In genomic region chr6:17142577-17143359, GRCm38 (mm10) we compare ENCODE assay signal across 9 mouse cellular contexts.
DNase-seq lines count a peak whose midpoint lies in the region; ATAC-seq and TF ChIP-seq lines count a peak whose summit lies in the region.
"Had no signal": no experiment of that assay in that cellular context is flagged by ENCODE, and none has a peak within 500 bp of the region (broad histone marks: within the 10 kb centered on the region; RNA-seq: fewer than 3 reads in every experiment).

No protein-coding gene starts in this region.

- H3K36me3 ChIP-seq in forebrain, embryonic 15.5 days, result no peaks in the 10 kb centered on the region
- H3K36me3 ChIP-seq in forebrain, embryonic 10.5 days (replicated peaks), result no peaks in the 10 kb centered on the region
- H3K36me3 ChIP-seq in CH12.LX (replicated peaks in 1 of 2; ENCODE audit: control insufficient read depth in 1 of 2, insufficient read depth in 1 of 2, low read length in 1 of 2), result no peaks in the 10 kb centered on the region
- no peaks in the 10 kb centered on the region for H3K36me3 ChIP-seq in midbrain, embryonic 12.5 days

- H3K27ac ChIP-seq in forebrain, embryonic 15.5 days (replicated peaks), result peak overlapping the region; percentile 3
- no peak overlapping the region for H3K27ac ChIP-seq in forebrain, embryonic 10.5 days
- H3K27ac ChIP-seq in CH12.LX (ENCODE audit: insufficient read depth, low read depth), result no peak overlapping the region
- H3K27ac ChIP-seq in midbrain, embryonic 12.5 days (replicated peaks), result 0 out of 2 replicates have a peak overlapping the region, but pooled peaks have one; percentile 12

- TF ChIP-seq EP300 in CH12.LX (IDR thresholded peaks at IDR 0.05; ENCODE audit: low read length), result no peak

- no peaks in the 10 kb centered on the region for H3K79me2 ChIP-seq in CH12.LX (replicated peaks; ENCODE audit: control insufficient read depth, extremely low read depth, insufficient read depth, poor library complexity, severe bottlenecking)

- peak; percentile 84 for ATAC-seq in forebrain, embryonic 15.5 days (replicated peaks)
- peak; percentile 66; the same call in 1 of the 2 replicates for ATAC-seq in midbrain, embryonic 12.5 days (ENCODE audit: low FRiP score, low read depth)
- ATAC-seq in cerebellum, adult (ENCODE audit: insufficient number of reproducible peaks, low FRiP score, low TSS enrichment), result no peak

- no peak overlapping the region for H3K4me2 ChIP-seq in forebrain, embryonic 15.5 days (replicated peaks)
- H3K4me2 ChIP-seq in CH12.LX (ENCODE audit: insufficient read depth, low read depth, poor library complexity, severe bottlenecking), result no peak overlapping the region
- H3K4me2 ChIP-seq in midbrain, embryonic 12.5 days (replicated peaks), result no peak overlapping the region

- no peak for TF ChIP-seq RAD21 in CH12.LX (IDR thresholded peaks at IDR 0.05; ENCODE audit: low read depth, low read length)

- H3K9me3 ChIP-seq in forebrain, embryonic 15.5 days, result no peaks in the 10 kb centered on the region
- H3K9me3 ChIP-seq in forebrain, embryonic 10.5 days, result no peaks in the 10 kb centered on the region
- no peaks in the 10 kb centered on the region for H3K9me3 ChIP-seq in CH12.LX (replicated peaks; ENCODE audit: low read length)
- no peaks in the 10 kb centered on the region for H3K9me3 ChIP-seq in midbrain, embryonic 12.5 days

- in situ Hi-C loops in CH12.LX (cut with MboI; ENCODE audit: low pct_ligation_motif_present, low pct_unique_long_range_greater_than_20kb, low sequenced_read_pairs), result no loop called here

- H3K4me1 ChIP-seq in forebrain, embryonic 15.5 days, result peaks cover 8% of the 10 kb centered on the region; the same call in 1 of the 2 replicates
- peaks cover 7% of the 10 kb centered on the region; the same call in 1 of the 2 replicates for H3K4me1 ChIP-seq in forebrain, embryonic 10.5 days
- H3K4me1 ChIP-seq in CH12.LX (ENCODE audit: control insufficient read depth in 1 of 2, insufficient read depth in 2 of 2), result peaks cover 0 to 17% of the 10 kb centered on the region in 2 experiments; a peak in 2 of 4 replicates
- H3K4me1 ChIP-seq in midbrain, embryonic 12.5 days, result peaks cover 4% of the 10 kb centered on the region; the same call in 1 of the 2 replicates

- TF ChIP-seq CTCF in CH12.LX (conservative IDR thresholded peaks at IDR 0.05 in 1 of 2, IDR thresholded peaks at IDR 0.05 in 1 of 2; ENCODE audit: low read depth in 2 of 2, low read length in 2 of 2), result no peak

- no peak overlapping the region for H3K4me3 ChIP-seq in forebrain, embryonic 15.5 days
- no peak overlapping the region for H3K4me3 ChIP-seq in forebrain, embryonic 10.5 days
- no peak overlapping the region for H3K4me3 ChIP-seq in CH12.LX (replicated peaks in 1 of 3; ENCODE audit: low read depth in 2 of 3, low read length in 2 of 3, poor library complexity in 1 of 3)
- no peak overlapping the region for H3K4me3 ChIP-seq in midbrain, embryonic 12.5 days

- no peaks in the 10 kb centered on the region for H3K27me3 ChIP-seq in forebrain, embryonic 15.5 days
- no peaks in the 10 kb centered on the region for H3K27me3 ChIP-seq in forebrain, embryonic 10.5 days (ENCODE audit: poor library complexity, severe bottlenecking)
- no peaks in the 10 kb centered on the region for H3K27me3 ChIP-seq in CH12.LX (replicated peaks)
- no peaks in the 10 kb centered on the region for H3K27me3 ChIP-seq in midbrain, embryonic 12.5 days

- 17% methylated on average over 4 of the region's 4 CpGs for WGBS in forebrain, embryonic 15.5 days
- 31% methylated on average over 4 of the region's 4 CpGs for WGBS in forebrain, embryonic 10.5 days
- 16% methylated on average over 4 of the region's 4 CpGs for WGBS in midbrain, embryonic 12.5 days

- H3K9ac ChIP-seq in forebrain, embryonic 15.5 days (replicated peaks), result no peak overlapping the region
- no peak overlapping the region for H3K9ac ChIP-seq in CH12.LX (ENCODE audit: insufficient read depth, low read depth)
- H3K9ac ChIP-seq in midbrain, embryonic 12.5 days (replicated peaks), result no peak overlapping the region

- no peak for DNase-seq in forebrain, embryonic 10.5 days (ENCODE audit: extremely low spot score, low spot score)
- peak; percentile 73 for DNase-seq in CH12.LX (ENCODE audit: extremely low read depth)
- DNase-seq in fibroblast of lung, adult 2 months (ENCODE audit: low read depth), result peak; percentile 96
- DNase-seq in yolk sac, embryonic 10.5 days (ENCODE audit: low spot score), result no peak
- no peak for DNase-seq in natural killer cell, adult 2 months (ENCODE audit: low spot score in 2 of 2)
- DNase-seq: kidney, postnatal 25 days had no signal

- dilution Hi-C loops in CH12.LX (cut with MboI; ENCODE audit: extremely low pct_ligation_motif_present, extremely low pct_unique_long_range_greater_than_20kb, low sequenced_read_pairs), result no loop called here

- no peak for TF ChIP-seq POLR2A in CH12.LX (IDR thresholded peaks at IDR 0.05; ENCODE audit: low read depth, low read length)

TF ChIP-seq in CH12.LX, 34 proteins besides CTCF, POLR2A, EP300 and RAD21:
- TF ChIP-seq KAT2A (IDR thresholded peaks at IDR 0.05; ENCODE audit: insufficient replicate concordance, low read length) (no peak), MYC (IDR thresholded peaks at IDR 0.05; ENCODE audit: low read depth, low read length) (no peak), SMC3 (IDR thresholded peaks at IDR 0.05; ENCODE audit: low read depth, low read length) (no peak), POLR2AphosphoS2 (IDR thresholded peaks at IDR 0.05; ENCODE audit: low read depth, low read length) (no peak), HCFC1 (IDR thresholded peaks at IDR 0.05; ENCODE audit: low read depth, low read length) (no peak), E2F4 (IDR thresholded peaks at IDR 0.05; ENCODE audit: insufficient replicate concordance, low read depth, low read length) (no peak), JUN (IDR thresholded peaks at IDR 0.05; ENCODE audit: insufficient read depth, low read depth, low read length) (no peak), CHD2 (IDR thresholded peaks at IDR 0.05; ENCODE audit: low read length) (no peak)

Comparison
In these comparisons a context has a peak if more than half of its experiments do, and no peak if none do; other contexts are left out.
1. H3K27ac ChIP-seq: peak in forebrain, embryonic 15.5 days (single experiment) and midbrain, embryonic 12.5 days (single experiment); none in forebrain, embryonic 10.5 days (single experiment) and CH12.LX (single experiment).
2. DNase-seq: peak in CH12.LX (single experiment) and fibroblast of lung, adult 2 months (single experiment); none in forebrain, embryonic 10.5 days (single experiment), yolk sac, embryonic 10.5 days (single experiment) and natural killer cell, adult 2 months (0 of 2).